Mouse (Mus musculus): Measurements from ENCODE around the gene Wdr81. TPM values are rescaled to one million over a fixed set of nuclear protein-coding genes. Genes with fewer than 3 reads are reported as not detected.

Gene Wdr81
- polyA plus RNA-seq (2012; rRNA removed): 13.0 and 14.8 TPM in 2 replicates

GRCm38 (mm10) chr11:75453991-75454930 is at the start of gene Wdr81:
Gene Wdr81, minus strand, starts transcription at chr11:75454717.

GRCm38 (mm10) chr11:75486601-75487285 is 32.2 kb upstream of the Wdr81 start, which contains the start of gene Prpf8:
Gene Prpf8, plus strand, starts transcription at chr11:75486816.

GRCm38 (mm10) chr11:75460844-75461742 is 6.6 kb upstream of the Wdr81 start, which contains the start of gene Tlcd2:
Gene Tlcd2, plus strand, starts transcription at chr11:75461715.

GRCm38 (mm10) chr11:75439363-75439762 is 15.2 kb downstream of the Wdr81 start, which contains the start of gene Serpinf2:
Gene Serpinf2, minus strand, starts transcription at chr11:75439591.

GRCm38 (mm10) chr11:75422013-75422792 is 32.3 kb downstream of the Wdr81 start, which contains the start of gene Serpinf1:
Gene Serpinf1, minus strand, starts transcription at chr11:75422701.

Other genes starting within 250 kb of the Wdr81 start
- 52.5 and 61.3 TPM in 2 replicates for gene Rpa1, start 106.4 kb downstream of the Wdr81 start, polyA plus RNA-seq (2012; rRNA removed)
- gene Smyd4, start 106.3 kb downstream of the Wdr81 start, polyA plus RNA-seq (2012; rRNA removed): 1.8 and 2.2 TPM in 2 replicates
- gene Serpinf1, start 32.0 kb downstream of the Wdr81 start, polyA plus RNA-seq (2012; rRNA removed): 84.0 and 109 TPM in 2 replicates
- 395 and 444 TPM in 2 replicates for gene Serpinf2, start 15.1 kb downstream of the Wdr81 start, polyA plus RNA-seq (2012; rRNA removed)
- 6.8 and 8.4 TPM in 2 replicates for gene Tlcd2, start 7.0 kb upstream of the Wdr81 start, polyA plus RNA-seq (2012; rRNA removed)
- gene Prpf8, start 32.1 kb upstream of the Wdr81 start, polyA plus RNA-seq (2012; rRNA removed): 34.3 and 40.5 TPM in 2 replicates
- gene Rilp, start 55.4 kb upstream of the Wdr81 start, polyA plus RNA-seq (2012; rRNA removed): 1.5 and 1.7 TPM in 2 replicates
- 2.1 and 2.3 TPM in 2 replicates for gene Scarf1, start 58.8 kb upstream of the Wdr81 start, polyA plus RNA-seq (2012; rRNA removed)
- gene Slc43a2, start 77.0 kb upstream of the Wdr81 start, polyA plus RNA-seq (2012; rRNA removed): 2.6 and 3.1 TPM in 2 replicates
- 26.3 and 27.3 TPM in 2 replicates for gene Pitpna, start 133.4 kb upstream of the Wdr81 start, polyA plus RNA-seq (2012; rRNA removed)
- gene Inpp5k, start 176.3 kb upstream of the Wdr81 start, polyA plus RNA-seq (2012; rRNA removed): 11.5 and 14.1 TPM in 2 replicates
- gene Myo1c, start 195.8 kb upstream of the Wdr81 start, polyA plus RNA-seq (2012; rRNA removed): 12.5 and 14.4 TPM in 2 replicates
- gene Crk, start 224.5 kb upstream of the Wdr81 start, polyA plus RNA-seq (2012; rRNA removed): 20.9 and 24.8 TPM in 2 replicates